Comparison of ENCODE assay signal across 35 mouse cellular contexts in genomic region chr10:46980410-46980809, GRCm38 (mm10).
"Had no signal": no experiment of that assay in that cellular context is flagged by ENCODE, and none has a peak within 500 bp of the region (broad histone marks: within the 10 kb centered on the region; RNA-seq: fewer than 3 reads in every experiment).

No protein-coding gene starts in this region.

- ATAC-seq: hindbrain, embryonic 16.5 days; hindbrain, postnatal 0 days; inflammation-experienced regulatory T-cells, adult 6 months; intestine, embryonic 15.5 days; intestine, embryonic 16.5 days; intestine, postnatal 0 days had no signal

- H3K4me2 ChIP-seq: heart, embryonic 11.5 days; heart, embryonic 12.5 days; heart, embryonic 13.5 days; heart, embryonic 15.5 days; hindbrain, embryonic 12.5 days; hindbrain, embryonic 13.5 days; hindbrain, embryonic 14.5 days; hindbrain, embryonic 15.5 days; intestine, embryonic 15.5 days; kidney, embryonic 15.5 days had no signal

- H3K27me3 ChIP-seq: heart, embryonic 12.5 days; heart, embryonic 13.5 days; heart, embryonic 15.5 days; hindbrain, embryonic 12.5 days; hindbrain, embryonic 13.5 days; hindbrain, embryonic 15.5 days; intestine, embryonic 15.5 days; kidney, embryonic 15.5 days had no signal

- H3K9me3 ChIP-seq: heart, embryonic 12.5 days; heart, embryonic 13.5 days; heart, embryonic 15.5 days; hindbrain, embryonic 10.5 days; hindbrain, embryonic 12.5 days; hindbrain, embryonic 13.5 days; hindbrain, embryonic 15.5 days; intestine, embryonic 15.5 days; kidney, embryonic 15.5 days had no signal

- DNase-seq: heart, postnatal 10 days; heart, postnatal 14 days; heart, postnatal 36 days; heart, postnatal 4 days; kidney, adult 11 months; kidney, adult 18-20 months; kidney, adult 2 months; kidney, adult 8-10 months; kidney, adult 9 months; kidney, postnatal 10 days; kidney, postnatal 14 days; kidney, postnatal 25 days; kidney, postnatal 36 days; kidney, postnatal 4 days; layer of hippocampus, adult 9-11 months; layer of hippocampus, postnatal 36 days had no signal

- H3K4me3 ChIP-seq: heart, embryonic 12.5 days; heart, embryonic 13.5 days; heart, embryonic 15.5 days; hindbrain, embryonic 10.5 days; hindbrain, embryonic 12.5 days; hindbrain, embryonic 13.5 days; hindbrain, embryonic 15.5 days; intestine, embryonic 15.5 days; kidney, embryonic 15.5 days; layer of hippocampus, adult 2 months; left cerebral cortex, adult 2 months had no signal

- H3K36me3 ChIP-seq: heart, embryonic 12.5 days; heart, embryonic 13.5 days; heart, embryonic 15.5 days; hindbrain, embryonic 10.5 days; hindbrain, embryonic 12.5 days; hindbrain, embryonic 13.5 days; hindbrain, embryonic 15.5 days; intestine, embryonic 15.5 days; kidney, embryonic 15.5 days had no signal

- H3K4me1 ChIP-seq: heart, embryonic 12.5 days; heart, embryonic 13.5 days; heart, embryonic 15.5 days; hindbrain, embryonic 10.5 days; hindbrain, embryonic 12.5 days; hindbrain, embryonic 13.5 days; hindbrain, embryonic 15.5 days; intestine, embryonic 15.5 days; kidney, embryonic 15.5 days had no signal

- H3K9ac ChIP-seq: heart, embryonic 12.5 days; heart, embryonic 13.5 days; heart, embryonic 15.5 days; hindbrain, embryonic 12.5 days; hindbrain, embryonic 13.5 days; hindbrain, embryonic 14.5 days; hindbrain, embryonic 15.5 days; intestine, embryonic 15.5 days; kidney, embryonic 15.5 days had no signal

- H3K27ac ChIP-seq: heart, embryonic 13.5 days; heart, embryonic 15.5 days; hindbrain, embryonic 10.5 days; hindbrain, embryonic 12.5 days; hindbrain, embryonic 13.5 days; hindbrain, embryonic 14.5 days; hindbrain, embryonic 15.5 days; hindbrain, postnatal 0 days; intestine, embryonic 15.5 days; kidney, embryonic 15.5 days; kidney, postnatal 0 days; layer of hippocampus, adult 2 months; left cerebral cortex, adult 2 months had no signal
